Mouse (Mus musculus) kidney, embryonic 14.5 days (tissue): ENCODE results near the gene Foxp1. TPM values are rescaled to one million over a fixed set of nuclear protein-coding genes. Genes with fewer than 3 reads are reported as not detected.

Experiments
- ATAC-seq: fragments of 200-750 bp; cut with Nextera tagmentation; 2 replicates; pipeline ENCODE4 v1.8.0; 2017; ENCODE audit warnings: moderate number of reproducible peaks, mild to moderate bottlenecking, moderate TSS enrichment, moderate library complexity; ENCODE audit not compliant: low FRiP score, low TSS enrichment
- H3K27ac ChIP-seq: fragments of 300-500 bp; sonication (generic); 2 replicates; pipeline ENCODE4 v1.5.1; 2014; ENCODE audit warnings: low read depth, mild to moderate bottlenecking, low read length, moderate library complexity, mixed read lengths
- H3K27me3 ChIP-seq: fragments of 300-500 bp; sonication (generic); 2 replicates; pipeline ENCODE4 v1.6.1; 2014; ENCODE audit warnings: mild to moderate bottlenecking, low read length; ENCODE audit not compliant: control insufficient read depth, insufficient read depth
- H3K36me3 ChIP-seq: fragments of 300-500 bp; sonication (generic); 2 replicates; pipeline ENCODE4 v1.6.1; 2014; ENCODE audit warnings: low read length, mixed read lengths; ENCODE audit not compliant: control insufficient read depth, insufficient read depth
- H3K4me1 ChIP-seq: fragments of 300-500 bp; sonication (generic); 2 replicates; pipeline ENCODE4 v1.6.1; 2014; ENCODE audit warnings: low read length, mixed read lengths; ENCODE audit not compliant: control insufficient read depth, insufficient read depth
- H3K4me2 ChIP-seq: fragments of 300-500 bp; sonication (generic); replicated peaks from 2 replicates; pipeline ENCODE4 v1.6.1; 2014; ENCODE audit warnings: low read depth, mild to moderate bottlenecking, low read length
- H3K4me3 ChIP-seq: fragments of 300-500 bp; sonication (generic); 2 replicates; pipeline ENCODE4 v1.5.1; 2014; ENCODE audit warnings: mild to moderate bottlenecking, low read length
- H3K9ac ChIP-seq: fragments of 300-500 bp; sonication (generic); 2 replicates; pipeline ENCODE4 v1.6.1; 2014; ENCODE audit warnings: low read depth, mild to moderate bottlenecking, low read length, moderate library complexity
- H3K9me3 ChIP-seq: fragments of 300-500 bp; sonication (generic); 2 replicates; pipeline ENCODE4 v1.6.1; 2016; ENCODE audit warnings: low read length; ENCODE audit not compliant: control insufficient read depth
- WGBS: fragments of 180-500 bp; shearing (Covaris S2); extraction: QIAGEN DNeasy Blood & Tissue Kit; methylation state at CpG from one replicate; pipeline ENCODE4 v1.1.7; 2014; 5-methylcytosine and 5-hydroxymethylcytosine counted together
- polyA plus RNA-seq: library from polyadenylated mRNA; unstranded; fragments of >200 nt; fragmentation: Nextera tagmentation; extraction: Ambion mirVana; gene quantifications from 2 replicates; pipeline ENCODE4 v1.2.1, GENCODE M21; 2014

Gene Foxp1
- polyA plus RNA-seq, 1 experiment from 2014 or later, result 67.4 TPM

DNA sequence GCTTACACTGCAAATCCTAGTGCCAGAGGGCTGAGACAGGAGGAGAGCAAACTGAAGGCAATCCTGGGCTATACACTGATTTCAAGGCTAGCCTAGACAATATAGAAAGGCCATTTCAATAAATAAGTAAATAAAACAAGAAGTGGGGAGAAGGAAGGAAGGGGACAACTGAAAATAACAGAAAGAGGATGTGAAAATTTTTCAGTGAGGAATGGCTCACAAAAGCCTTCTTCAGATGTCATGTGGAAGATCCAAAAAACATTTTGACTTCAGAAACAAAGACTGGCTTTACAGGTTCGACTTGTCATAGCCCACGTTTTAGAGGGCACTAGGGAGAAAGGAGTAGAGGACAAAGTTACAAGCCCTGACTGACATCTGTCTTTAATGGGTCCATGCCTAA, 335.1 kb downstream of the Foxp1 start:
- Histone ChIP-seq H3K27ac (no peak overlapping the region), H3K4me3 (no peak overlapping the region), H3K9ac (no peak overlapping the region)

DNA sequence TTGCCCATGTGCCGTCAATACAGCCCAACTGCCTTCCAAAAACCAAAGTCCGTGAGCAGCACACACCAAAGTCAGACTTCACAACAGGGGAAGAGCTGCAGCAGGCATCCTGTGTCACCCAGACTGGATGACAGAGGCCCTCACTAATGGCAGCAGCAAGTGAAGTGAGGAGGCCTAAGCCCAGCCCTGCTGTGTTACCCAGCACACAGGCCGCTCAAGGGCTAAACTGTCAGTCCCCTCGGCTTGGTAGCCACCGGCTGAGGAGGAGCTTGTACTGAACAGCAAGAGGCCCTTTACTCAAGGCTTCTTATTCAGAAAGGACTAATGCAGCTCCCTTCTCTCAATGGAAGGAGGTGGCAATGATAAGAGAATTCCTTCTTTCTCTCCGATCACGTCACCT, 336.0 kb downstream of the Foxp1 start:
- no peak for ATAC-seq
- H3K4me3 ChIP-seq, result no peak overlapping the region
- no peak overlapping the region for H3K9ac ChIP-seq
- 73% methylated on average over 7 of the region's 7 CpGs for WGBS
- H3K4me1 ChIP-seq, result peaks cover 13% of the 10 kb centered on the region; the same call in 1 of the 2 replicates
- no peaks in the 10 kb centered on the region for H3K27me3 ChIP-seq
- H3K36me3 ChIP-seq, result no peaks in the 10 kb centered on the region
- H3K27ac ChIP-seq, result no peak overlapping the region
- no peaks in the 10 kb centered on the region for H3K9me3 ChIP-seq
- H3K4me2 ChIP-seq, result no peak overlapping the region

More for the DNA sequence above, 335.1 kb downstream of the Foxp1 start:
- no peaks in the 10 kb centered on the region for H3K27me3 ChIP-seq
- H3K4me2 ChIP-seq, result no peak overlapping the region
- no peak for ATAC-seq
- WGBS, result 75% methylated on average over 2 of the region's 2 CpGs
- peaks cover 13% of the 10 kb centered on the region; the same call in 1 of the 2 replicates for H3K4me1 ChIP-seq
- no peaks in the 10 kb centered on the region for H3K9me3 ChIP-seq
- H3K36me3 ChIP-seq, result no peaks in the 10 kb centered on the region

DNA sequence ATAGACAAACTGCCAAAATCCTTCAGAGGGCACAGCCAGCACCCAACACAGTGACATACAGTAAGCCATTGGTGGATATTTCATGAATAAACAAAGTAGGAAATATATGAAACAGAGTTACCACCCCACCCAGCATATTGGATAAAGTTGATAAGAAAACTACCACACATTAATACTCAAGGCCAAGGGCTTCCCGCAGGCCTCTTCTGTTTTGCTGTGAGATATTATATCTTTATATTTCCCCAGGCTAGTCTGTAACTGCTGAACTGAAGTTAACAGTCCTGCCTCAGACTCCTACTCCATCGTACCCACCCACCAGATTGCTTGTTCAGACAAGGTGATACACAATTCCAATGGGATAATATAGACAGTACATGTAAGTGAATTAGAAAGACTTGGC, 336.7 kb downstream of the Foxp1 start:
- H3K27me3 ChIP-seq, result no peaks in the 10 kb centered on the region
- peaks cover 13% of the 10 kb centered on the region; the same call in 1 of the 2 replicates for H3K4me1 ChIP-seq
- H3K4me3 ChIP-seq, result no peak overlapping the region
- ATAC-seq, result no peak
- H3K9ac ChIP-seq, result no peak overlapping the region
- no peak overlapping the region for H3K4me2 ChIP-seq
- WGBS, result 78% methylated on average over 2 of the region's 2 CpGs
- no peak overlapping the region for H3K27ac ChIP-seq
- H3K9me3 ChIP-seq, result no peaks in the 10 kb centered on the region
- no peaks in the 10 kb centered on the region for H3K36me3 ChIP-seq

DNA sequence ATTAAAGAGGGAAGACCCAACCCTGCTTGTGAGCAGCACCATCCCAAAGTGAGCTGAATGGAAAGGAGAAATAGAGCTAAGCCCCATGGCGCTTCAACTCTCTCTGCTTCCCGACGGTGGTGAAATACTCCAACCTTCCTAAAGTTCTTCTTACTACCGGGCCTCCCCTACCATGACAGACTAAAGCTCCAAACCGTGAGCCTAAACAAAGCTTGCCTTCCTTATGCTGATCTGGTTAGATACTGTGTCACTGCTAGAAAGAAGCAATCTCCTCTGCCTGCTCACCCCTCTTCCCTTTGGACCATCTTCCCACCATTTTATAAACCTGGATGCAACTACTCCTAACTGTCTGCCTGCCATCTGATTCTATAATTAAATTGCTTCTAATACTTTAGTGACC, 338.5 kb downstream of the Foxp1 start:
- Histone ChIP-seq H3K9ac (no peak overlapping the region), H3K27ac (no peak overlapping the region), H3K4me3 (no peak overlapping the region), H3K36me3 (no peaks in the 10 kb centered on the region), H3K9me3 (no peaks in the 10 kb centered on the region), H3K27me3 (no peaks in the 10 kb centered on the region), H3K4me1 (0 out of 2 replicates have a peak, but pooled peaks cover 3% of the 10 kb centered on the region), H3K4me2 (no peak overlapping the region)
- ATAC-seq, result no peak
- 96% methylated on average over 5 of the region's 5 CpGs for WGBS

DNA sequence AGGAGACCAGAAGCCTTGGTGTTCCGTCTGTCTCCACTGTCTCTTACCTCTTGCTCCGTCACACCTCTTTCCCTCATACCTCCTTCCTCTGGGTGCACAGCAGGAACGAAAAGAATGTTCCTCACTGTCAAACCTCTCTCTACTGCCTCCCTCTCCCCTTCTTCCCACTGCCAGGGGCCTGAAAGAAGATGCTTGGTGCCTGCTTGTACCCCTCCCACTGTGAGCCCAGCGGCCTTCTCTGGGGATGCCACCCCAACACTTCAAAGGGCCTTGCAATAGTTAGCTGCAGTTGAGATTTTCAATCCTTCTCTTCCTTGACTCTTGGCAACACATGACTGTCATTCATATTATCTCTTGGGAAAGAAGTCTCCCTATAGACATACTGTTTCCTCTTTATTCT, 339.7 kb downstream of the Foxp1 start:
- no peaks in the 10 kb centered on the region for H3K4me1 ChIP-seq
- ATAC-seq, result no peak

DNA sequence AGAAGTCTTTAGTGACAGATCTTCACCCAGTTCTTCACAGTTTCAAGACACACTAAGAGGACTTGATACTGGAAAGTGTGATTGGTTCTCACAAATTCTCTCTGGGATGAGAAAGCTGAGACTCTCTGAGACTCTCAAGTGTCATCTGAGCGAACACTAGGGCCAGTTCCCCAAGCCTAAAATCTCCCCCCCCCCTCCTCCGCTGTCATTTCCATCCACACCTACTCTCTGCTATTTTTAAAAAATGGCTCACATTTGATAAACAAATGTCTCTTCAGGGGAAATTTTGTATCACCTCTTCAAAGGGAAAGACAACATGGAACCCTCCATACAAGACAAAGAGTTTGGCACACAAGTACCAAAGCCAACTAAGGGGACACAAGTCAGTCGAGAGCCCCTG, 346.3 kb downstream of the Foxp1 start:
- Histone ChIP-seq H3K27me3 (no peaks in the 10 kb centered on the region), H3K4me2 (no peak overlapping the region), H3K27ac (no peak overlapping the region), H3K4me3 (no peak overlapping the region), H3K9me3 (no peaks in the 10 kb centered on the region), H3K36me3 (no peaks in the 10 kb centered on the region), H3K9ac (no peak overlapping the region), H3K4me1 (no peaks in the 10 kb centered on the region)
- WGBS, result 84% methylated on average over 3 of the region's 3 CpGs
- ATAC-seq, result no peak

More for the DNA sequence above, 339.7 kb downstream of the Foxp1 start:
- Histone ChIP-seq H3K4me2 (no peak overlapping the region), H3K4me3 (no peak overlapping the region), H3K27ac (no peak overlapping the region), H3K9ac (no peak overlapping the region), H3K9me3 (no peaks in the 10 kb centered on the region), H3K27me3 (no peaks in the 10 kb centered on the region), H3K36me3 (no peaks in the 10 kb centered on the region)
- WGBS, result 86% methylated on average over 4 of the region's 4 CpGs

DNA sequence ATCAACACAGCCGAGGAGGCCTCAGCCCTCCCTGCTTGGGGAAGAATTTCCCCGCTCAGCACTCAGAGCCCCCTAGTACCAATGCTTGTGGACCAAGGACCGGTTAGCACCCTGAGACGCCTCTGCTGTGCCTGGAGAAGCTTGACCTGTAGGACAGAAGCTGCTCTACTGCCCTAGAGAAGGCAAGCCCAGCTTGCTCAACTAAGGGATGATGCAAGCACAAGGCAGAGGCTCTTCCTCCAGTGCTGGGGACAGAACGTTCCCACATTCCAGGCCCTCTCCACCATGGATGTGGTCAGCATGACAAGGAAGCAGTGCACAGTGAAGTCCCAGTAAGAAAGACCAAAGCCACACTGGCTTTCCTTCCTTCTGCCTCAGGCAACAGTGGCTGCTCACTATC, 347.1 kb downstream of the Foxp1 start:
- no peaks in the 10 kb centered on the region for H3K4me1 ChIP-seq
- no peak overlapping the region for H3K4me2 ChIP-seq
- H3K4me3 ChIP-seq, result no peak overlapping the region
- 73% methylated on average over 5 of the region's 5 CpGs for WGBS
- no peak overlapping the region for H3K27ac ChIP-seq
- no peak overlapping the region for H3K9ac ChIP-seq
- H3K36me3 ChIP-seq, result no peaks in the 10 kb centered on the region
- no peaks in the 10 kb centered on the region for H3K9me3 ChIP-seq
- H3K27me3 ChIP-seq, result no peaks in the 10 kb centered on the region
- ATAC-seq, result no peak

DNA sequence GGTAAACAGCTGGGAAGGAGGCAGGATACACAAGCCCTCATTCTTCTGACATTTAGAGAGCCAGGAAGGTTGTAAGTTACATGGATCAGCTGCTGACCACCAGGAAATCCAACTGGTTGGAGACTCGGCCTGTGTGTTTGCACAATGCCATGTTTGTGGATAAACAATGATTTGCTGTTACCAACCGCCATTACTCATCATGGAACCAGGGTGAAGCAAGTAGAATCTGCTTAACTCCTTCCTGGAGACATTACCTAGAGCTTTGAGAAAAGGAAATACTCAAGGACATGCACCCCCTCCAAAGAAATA, 348.7 kb downstream of the Foxp1 start:
- 58% methylated on average over 2 of the region's 2 CpGs for WGBS
- Histone ChIP-seq H3K9me3 (no peaks in the 10 kb centered on the region), H3K36me3 (no peaks in the 10 kb centered on the region), H3K4me1 (no peaks in the 10 kb centered on the region), H3K4me3 (no peak overlapping the region), H3K9ac (no peak overlapping the region), H3K27ac (no peak overlapping the region), H3K4me2 (no peak overlapping the region), H3K27me3 (no peaks in the 10 kb centered on the region)
- no peak for ATAC-seq

DNA sequence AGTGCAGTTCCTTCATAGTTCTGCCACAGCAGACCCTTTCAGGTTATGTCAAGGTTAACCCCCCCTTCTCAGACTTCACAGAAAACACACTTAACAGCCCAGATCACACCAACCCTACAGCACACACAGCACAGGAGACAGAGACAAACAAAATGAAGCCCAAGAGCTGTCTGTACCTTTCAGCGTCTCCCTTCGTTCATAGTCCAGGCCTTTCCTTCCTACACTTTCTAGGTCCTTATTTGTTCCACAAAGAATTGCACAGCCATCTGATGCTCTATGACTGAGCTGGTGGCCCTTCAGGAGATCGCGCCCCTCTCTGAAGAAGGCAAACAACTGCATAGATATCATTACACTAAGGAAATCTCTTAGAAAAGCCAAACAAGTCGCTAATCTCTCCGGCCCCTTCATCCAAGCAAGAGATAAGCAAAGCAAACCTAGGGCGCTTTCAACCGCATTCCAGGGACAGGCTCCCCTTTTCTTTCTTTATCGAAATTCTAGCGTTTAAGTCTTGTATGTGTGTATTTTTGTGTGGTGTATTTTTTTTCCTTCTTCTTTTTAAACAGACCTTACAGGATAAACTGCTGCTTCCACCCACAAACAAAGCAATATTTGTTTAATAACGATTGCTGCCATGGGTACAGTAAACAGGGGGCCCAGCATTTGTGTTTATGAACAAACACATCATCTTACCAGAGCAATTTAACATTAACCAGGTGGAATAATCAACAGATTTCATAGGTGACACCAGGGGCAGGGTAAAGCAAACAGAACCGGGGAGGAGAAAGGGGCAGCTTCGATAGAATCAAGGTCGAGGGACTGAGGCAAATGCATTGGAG, 349.2 kb downstream of the Foxp1 start:
- Histone ChIP-seq H3K4me1 (no peaks in the 10 kb centered on the region), H3K9me3 (no peaks in the 10 kb centered on the region), H3K27me3 (no peaks in the 10 kb centered on the region), H3K36me3 (no peaks in the 10 kb centered on the region), H3K27ac (no peak overlapping the region), H3K4me2 (no peak overlapping the region), H3K9ac (no peak overlapping the region), H3K4me3 (no peak overlapping the region)
- no peak for ATAC-seq
- 66% methylated on average over 14 of the region's 14 CpGs for WGBS
